Mouse (Mus musculus) liver, embryonic 15.5 days (tissue): ENCODE measurements around the gene Hist1h3h. TPM values are rescaled to one million over a fixed set of nuclear protein-coding genes. Genes with fewer than 3 reads are reported as not detected.
"Not testable (repeated sequence)": the region's sequence is repeated elsewhere in the genome, so short reads cannot be mapped to it uniquely, and the experiment has no call there.

ENCODE experiments used
- ATAC-seq: fragments of 200-750 bp; cut with Nextera tagmentation; 2 replicates; pipeline ENCODE4 v1.8.0; 2017; ENCODE audit warnings: moderate number of reproducible peaks, mild to moderate bottlenecking, moderate library complexity; ENCODE audit not compliant: insufficient read depth
- H3K27ac ChIP-seq: fragments of 300-500 bp; sonication (generic); replicated peaks from 2 replicates; pipeline ENCODE4 v1.5.1; 2015; ENCODE audit warnings: mild to moderate bottlenecking, inconsistent platforms
- H3K27me3 ChIP-seq: fragments of 300-500 bp; sonication (generic); 2 replicates; pipeline ENCODE4 v1.6.1; 2015; ENCODE audit warnings: mild to moderate bottlenecking, inconsistent platforms
- H3K36me3 ChIP-seq: fragments of 300-500 bp; sonication (generic); replicated peaks from 2 replicates; pipeline ENCODE4 v1.6.1; 2015; ENCODE audit warnings: moderate library complexity, mild to moderate bottlenecking, inconsistent platforms
- H3K4me1 ChIP-seq: fragments of 300-500 bp; sonication (generic); replicated peaks from 2 replicates; pipeline ENCODE4 v1.6.1; 2015; ENCODE audit warnings: inconsistent platforms
- H3K4me2 ChIP-seq: fragments of 300-500 bp; sonication (generic); 2 replicates; pipeline ENCODE4 v1.6.1; 2015; ENCODE audit warnings: moderate library complexity, mild to moderate bottlenecking, inconsistent platforms
- H3K4me3 ChIP-seq: fragments of 300-500 bp; sonication (generic); replicated peaks from 2 replicates; pipeline ENCODE4 v1.5.1; 2015; ENCODE audit warnings: mild to moderate bottlenecking, inconsistent platforms
- H3K9ac ChIP-seq: fragments of 300-500 bp; sonication (generic); 2 replicates; pipeline ENCODE4 v1.6.1; 2015; ENCODE audit warnings: moderate library complexity, mild to moderate bottlenecking, inconsistent platforms
- H3K9me3 ChIP-seq: fragments of 300-500 bp; sonication (generic); replicated peaks from 2 replicates; pipeline ENCODE4 v1.6.1; 2016; ENCODE audit warnings: inconsistent platforms
- WGBS: fragments of 180-500 bp; shearing (Covaris S2); methylation state at CpG from one replicate; pipeline ENCODE4 v1.1.7; 2015; ENCODE audit warnings: mixed read lengths; ENCODE audit not compliant: insufficient replicate concordance; 5-methylcytosine and 5-hydroxymethylcytosine counted together
- microRNA-seq: library from miRNA; unstranded; fragments of <30 nt; microRNA quantifications from one replicate; pipeline ENCODE4, GENCODE M21; 2016
- polyA plus RNA-seq: library from polyadenylated mRNA; unstranded; fragments of >200 nt; fragmentation: Nextera tagmentation; extraction: Ambion mirVana; gene quantifications from 2 replicates; pipeline ENCODE4 v1.2.1, GENCODE M21; 2015

Hist1h3h gene
- polyA plus RNA-seq, 1 experiment from 2014 or later, result 10.4 TPM

- H3K9me3 ChIP-seq, H3K27me3 ChIP-seq, H3K36me3 ChIP-seq: not testable (repeated sequence)
- H3K27ac ChIP-seq, result peak within 1 kb of the TSS; percentile 99
- H3K4me3 ChIP-seq, result peak within 1 kb of the TSS; percentile 57
- peak; percentile 83 for ATAC-seq
- H3K4me1 ChIP-seq, result peaks cover 36% of the 10 kb centered on the region
- WGBS, result under 1% methylated on average over 49 of the region's 50 CpGs
- H3K9ac ChIP-seq, result peak within 1 kb of the TSS; percentile 62
- H3K4me2 ChIP-seq, result peak within 1 kb of the TSS; percentile 74
These were observed 36.2 kb downstream of the Hist1h3h start, which contains the start of the genes Hist1h2ak and Hist1h2bn for GRCm38 (mm10) chr13:21753524-21754285. TSS of gene Hist1h2ak (minus strand) at chr13:21753827. TSS of gene Hist1h2bn (plus strand) at chr13:21754123.

DNA sequence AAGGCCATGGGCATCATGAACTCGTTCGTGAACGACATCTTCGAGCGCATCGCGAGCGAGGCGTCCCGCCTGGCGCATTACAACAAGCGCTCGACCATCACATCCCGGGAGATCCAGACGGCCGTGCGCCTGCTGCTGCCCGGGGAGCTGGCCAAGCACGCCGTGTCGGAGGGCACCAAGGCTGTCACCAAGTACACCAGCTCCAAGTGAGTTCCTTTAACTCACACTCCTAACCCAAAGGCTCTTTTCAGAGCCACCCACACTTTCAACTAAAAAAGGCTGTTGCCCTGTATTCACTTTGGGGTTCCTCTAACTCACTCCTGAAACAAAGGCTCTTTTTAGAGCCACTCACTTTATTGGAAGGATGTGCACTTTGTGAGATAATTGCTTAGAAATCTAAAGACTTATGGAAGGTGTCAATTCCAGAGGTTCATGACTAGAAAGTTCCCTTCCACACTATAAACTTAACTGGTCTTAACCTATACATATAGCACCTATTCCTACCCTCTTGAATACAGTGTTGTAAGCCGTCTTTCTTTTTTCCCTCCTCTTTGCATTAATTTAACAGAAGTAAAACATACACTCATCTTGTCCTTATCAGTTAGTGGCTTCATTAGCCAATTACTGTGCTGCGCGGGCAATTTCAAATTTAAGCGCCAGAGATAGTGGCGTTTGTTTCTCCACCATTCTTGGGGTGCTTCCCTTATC is 37.0 kb downstream of the Hist1h3h start:
- ATAC-seq, result peak; percentile 26
- under 1% methylated on average over 17 of the region's 26 CpGs for WGBS
- Histone ChIP-seq H3K27ac (peak overlapping the region; percentile 99), H3K4me3 (peak overlapping the region; percentile 57), H3K4me1 (peaks cover 32% of the 10 kb centered on the region), H3K4me2 (peak overlapping the region; percentile 74), H3K9ac (peak overlapping the region; percentile 54)
- H3K36me3 ChIP-seq, H3K9me3 ChIP-seq, H3K27me3 ChIP-seq: not testable (repeated sequence)

GRCm38 (mm10) chr13:21755707-21756106 is 38.2 kb downstream of the Hist1h3h start:
- Histone ChIP-seq H3K36me3 (0 out of 2 replicates have a peak, but pooled peaks cover 2% of the 10 kb centered on the region), H3K4me1 (peaks cover 30% of the 10 kb centered on the region), H3K27me3 (no peaks in the 10 kb centered on the region), H3K9ac (peak overlapping the region; percentile 48), H3K27ac (peak overlapping the region; percentile 99), H3K4me3 (peak overlapping the region; percentile 49), H3K9me3 (no peaks in the 10 kb centered on the region), H3K4me2 (peak overlapping the region; percentile 68)
- WGBS, result 77% methylated on average over 1 of the region's 1 CpGs
- no peak for ATAC-seq

Small RNA genes within 50 kb of the gene (microRNA-seq; reads per million reads assigned to microRNA genes)
- gene Gm44357 (not detected), gene Gm44367 (not detected), gene Gm44454 (0.76 reads per million)

Other genes with a start within 250 kb of the Hist1h3h start
- gene Nkapl, start 249.2 kb upstream of the Hist1h3h start, polyA plus RNA-seq, result 0.66 and 0.94 TPM in 2 replicates
- 0.31 and 0.38 TPM in 2 replicates for gene Zkscan4, start 238.8 kb upstream of the Hist1h3h start, polyA plus RNA-seq
- gene Gm10065, start 238.2 kb upstream of the Hist1h3h start, polyA plus RNA-seq, result not detected in 2 replicates
- gene AK157302, start 222.4 kb upstream of the Hist1h3h start, polyA plus RNA-seq, result 0.59 and 0.71 TPM in 2 replicates
- gene Gm11273, start 216.2 kb upstream of the Hist1h3h start, polyA plus RNA-seq, result 4.8 and 7.3 TPM in 2 replicates
- gene Zkscan8, start 186.5 kb upstream of the Hist1h3h start, polyA plus RNA-seq, result 1.1 and 1.2 TPM in 2 replicates
- gene Olfr1366, start 174.9 kb upstream of the Hist1h3h start, polyA plus RNA-seq, result not detected in 2 replicates
- not detected in 2 replicates for gene Olfr1535, start 157.8 kb upstream of the Hist1h3h start, polyA plus RNA-seq
- not detected in 2 replicates for gene Olfr1364, start 135.9 kb upstream of the Hist1h3h start, polyA plus RNA-seq
- gene Olfr1362, start 103.6 kb upstream of the Hist1h3h start, polyA plus RNA-seq, result not detected in 2 replicates
- gene Olfr11, start 75.1 kb upstream of the Hist1h3h start, polyA plus RNA-seq, result not detected in 2 replicates
- gene Olfr1361, start 54.3 kb upstream of the Hist1h3h start, polyA plus RNA-seq, result not detected in 2 replicates
- not detected in 2 replicates for gene Olfr1360, start 40.3 kb upstream of the Hist1h3h start, polyA plus RNA-seq
- gene Olfr1359, start 19.5 kb upstream of the Hist1h3h start, polyA plus RNA-seq, result not detected in 2 replicates
- gene Hist1h2bl, start 1.5 kb upstream of the Hist1h3h start, polyA plus RNA-seq, result 3.2 and 3.4 TPM in 2 replicates
- 6.7 and 19.9 TPM in 2 replicates for gene Hist1h2ai, start 1.2 kb upstream of the Hist1h3h start, polyA plus RNA-seq
- gene Hist1h2bm, start 4.4 kb downstream of the Hist1h3h start, polyA plus RNA-seq, result 7.6 and 8.8 TPM in 2 replicates
- gene Hist1h4j, start 17.4 kb downstream of the Hist1h3h start, polyA plus RNA-seq, result 0.86 and 0.88 TPM in 2 replicates
- gene Hist1h4k, start 32.8 kb downstream of the Hist1h3h start, polyA plus RNA-seq, result 4.0 and 6.0 TPM in 2 replicates
- 40.7 and 47.8 TPM in 2 replicates for gene Hist1h2ak, start 36.2 kb downstream of the Hist1h3h start, polyA plus RNA-seq
- gene Hist1h2bn, start 36.5 kb downstream of the Hist1h3h start, polyA plus RNA-seq, result 7.6 and 11.2 TPM in 2 replicates
- 32.9 and 34.2 TPM in 2 replicates for gene Hist1h1b, start 63.0 kb downstream of the Hist1h3h start, polyA plus RNA-seq
- 144 and 178 TPM in 2 replicates for gene Hist1h3i, start 65.7 kb downstream of the Hist1h3h start, polyA plus RNA-seq
- gene Hist1h2an, start 69.6 kb downstream of the Hist1h3h start, polyA plus RNA-seq, result 10.9 and 14.7 TPM in 2 replicates
- gene Hist1h2bp, start 69.8 kb downstream of the Hist1h3h start, polyA plus RNA-seq, result 5.4 and 6.8 TPM in 2 replicates
- 25.1 and 27.6 TPM in 2 replicates for gene Hist1h2bq, start 92.5 kb downstream of the Hist1h3h start, polyA plus RNA-seq
- 1.1 TPM in 1 of 2 replicates, not detected in the other for gene Hist1h2ao, start 92.8 kb downstream of the Hist1h3h start, polyA plus RNA-seq
- not detected in 2 replicates for gene Hist1h4m, start 94.1 kb downstream of the Hist1h3h start, polyA plus RNA-seq
- gene Hist1h4n, start 114.5 kb downstream of the Hist1h3h start, polyA plus RNA-seq, result 26.6 and 33.7 TPM in 2 replicates
- gene Hist1h2ap, start 115.8 kb downstream of the Hist1h3h start, polyA plus RNA-seq, result 3,475 and 4,316 TPM in 2 replicates
- gene Hist1h2br, start 116.1 kb downstream of the Hist1h3h start, polyA plus RNA-seq, result 25.5 and 29.5 TPM in 2 replicates
- gene Zfp184, start 227.4 kb downstream of the Hist1h3h start, polyA plus RNA-seq, result 0.59 and 0.71 TPM in 2 replicates